Mouse (Mus musculus) cerebellum, adult 11-12 months (tissue): ENCODE data around the gene Cyb561d1.

Experiments
- DNase-seq: peaks from one replicate; pipeline ENCODE4 v3.0.0; 2022

The Cyb561d1 gene

GRCm38 (mm10) chr3:108203212-108203611, 2.2 kb upstream of the Cyb561d1 start:
- peak; percentile 65 for DNase-seq

- DNase-seq, result peak; percentile 24
Observed at GRCm38 (mm10) chr3:108202506-108202905, 1.5 kb upstream of the Cyb561d1 start.

- peak; percentile 24 for DNase-seq
Observed at GRCm38 (mm10) chr3:108199231-108199630, 1.8 kb downstream of the Cyb561d1 start.

- peak; percentile 73 for DNase-seq
Observed at GRCm38 (mm10) chr3:108197066-108197497, 3.9 kb downstream of the Cyb561d1 start.

GRCm38 (mm10) chr3:108195941-108196590, 4.9 kb downstream of the Cyb561d1 start:
- DNase-seq, result peak; percentile 51

GRCm38 (mm10) chr3:108195287-108195686, 5.7 kb downstream of the Cyb561d1 start:
- no peak for DNase-seq

- DNase-seq, result no peak
Observed at GRCm38 (mm10) chr3:108193686-108194085, 7.3 kb downstream of the Cyb561d1 start.

- DNase-seq, result no peak
Observed at GRCm38 (mm10) chr3:108189897-108190296, 11.1 kb downstream of the Cyb561d1 start.

GRCm38 (mm10) chr3:108188716-108189490, 12.1 kb downstream of the Cyb561d1 start:
- peak; percentile 56 for DNase-seq

- peak; percentile 42 for DNase-seq
Observed at GRCm38 (mm10) chr3:108187111-108187795, 13.8 kb downstream of the Cyb561d1 start.

GRCm38 (mm10) chr3:108186098-108187047, 14.6 kb downstream of the Cyb561d1 start, which contains the start of gene Amigo1:
TSS of gene Amigo1 (plus strand) at chr3:108186335.
- peak; percentile 62 for DNase-seq

GRCm38 (mm10) chr3:108185460-108186097, 15.4 kb downstream of the Cyb561d1 start:
- DNase-seq, result no peak

GRCm38 (mm10) chr3:108184742-108185141, 16.3 kb downstream of the Cyb561d1 start:
- no peak for DNase-seq

GRCm38 (mm10) chr3:108180514-108180913, 20.5 kb downstream of the Cyb561d1 start:
- DNase-seq, result no peak

GRCm38 (mm10) chr3:108178756-108179715, 22.0 kb downstream of the Cyb561d1 start:
- no peak for DNase-seq

- DNase-seq, result peak; percentile 61
Observed at GRCm38 (mm10) chr3:108174672-108175531, 26.1 kb downstream of the Cyb561d1 start.

GRCm38 (mm10) chr3:108169199-108169598, 31.8 kb downstream of the Cyb561d1 start:
- DNase-seq, result no peak

- DNase-seq, result no peak
Observed at GRCm38 (mm10) chr3:108167499-108167898, 33.5 kb downstream of the Cyb561d1 start.

- DNase-seq, result peak; percentile 30
Observed at GRCm38 (mm10) chr3:108166486-108167211, 34.4 kb downstream of the Cyb561d1 start.
